Mouse (Mus musculus) cerebellum, postnatal 4 days (tissue): Measurements from ENCODE around the gene Vmn1r32.

Source experiments
- DNase-seq, 2 experiments: peaks; one replicate each; pipeline ENCODE4 v3.0.0; 2022; ENCODE audit warnings: low spot score in 2 of 2, mixed read lengths in 1 of 2

Vmn1r32 gene

GRCm38 (mm10) chr6:66559996-66560395, at the start of gene Vmn1r32:
Gene Vmn1r32 (minus strand): TSS chr6:66560096.
- DNase-seq: no peak

DNA sequence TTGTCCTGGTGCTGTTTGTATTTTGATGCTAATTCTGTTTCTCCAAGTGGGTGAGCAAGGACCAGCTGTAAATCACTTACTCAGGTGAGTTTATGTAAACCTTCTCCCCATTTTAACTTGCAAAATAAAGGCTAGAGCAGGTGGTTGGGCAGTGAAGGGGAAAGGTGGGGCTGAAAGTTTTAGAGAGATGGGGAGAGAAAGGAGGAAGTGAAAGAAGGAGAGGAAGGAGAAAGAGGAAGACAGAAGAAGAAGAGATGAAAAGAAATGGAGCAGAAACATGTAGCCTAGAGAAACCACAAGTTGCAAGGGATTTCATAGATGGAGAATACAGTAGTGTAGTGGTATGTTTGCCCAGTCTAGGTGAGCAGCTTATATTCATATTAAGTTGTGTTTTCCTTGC, 35.9 kb upstream of the Vmn1r32 start:
- DNase-seq: no peak

- DNase-seq: no peak
Measured at GRCm38 (mm10) chr6:66535966-66536365, 23.9 kb downstream of the Vmn1r32 start.

DNA sequence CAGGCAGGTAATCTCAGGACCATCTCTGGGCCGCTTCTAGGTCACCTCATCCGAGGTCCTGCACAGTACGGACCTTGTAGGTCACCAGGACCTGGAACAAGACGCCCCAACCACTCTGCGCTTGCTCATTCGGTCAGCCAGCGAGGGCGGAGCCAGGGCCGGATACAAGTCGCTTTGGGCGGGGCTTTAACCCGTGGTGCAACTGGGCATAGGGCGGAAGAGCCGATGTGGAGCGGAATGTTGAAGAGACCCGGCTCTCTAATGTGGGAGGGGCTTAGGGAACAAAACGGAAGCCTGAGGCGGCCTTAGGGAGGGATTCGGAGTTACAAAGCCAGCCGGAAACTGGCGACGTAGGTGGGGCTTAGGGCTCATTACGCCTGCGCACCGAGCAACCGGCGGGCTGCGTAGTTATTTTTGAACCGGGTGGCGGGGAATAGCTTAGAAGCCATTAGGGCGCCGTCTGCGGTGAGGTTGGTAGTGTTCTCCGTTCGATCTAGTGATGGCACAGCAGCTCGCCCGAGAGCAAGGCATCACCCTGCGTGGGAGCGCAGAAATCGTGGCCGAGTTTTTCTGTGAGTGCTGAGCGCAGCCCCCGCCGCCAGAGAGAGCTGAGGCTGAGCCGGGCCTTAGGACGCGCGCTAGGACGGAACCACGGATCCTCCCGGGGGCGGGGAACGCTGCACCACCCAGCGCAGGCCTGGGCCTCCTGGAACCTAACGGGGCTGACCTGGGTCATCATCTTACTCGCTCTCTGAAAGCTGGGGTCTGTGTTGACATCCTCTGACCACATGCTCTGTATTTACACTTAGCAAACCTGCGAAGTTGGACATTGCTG, 24.7 kb downstream of the Vmn1r32 start, which contains the start of gene Mad2l1:
Mad2l1 (plus strand) TSS at position 363 of the 835 bp plus-strand sequence.
- peak; percentile 90 to 95 for DNase-seq

- DNase-seq: no peak
Measured at GRCm38 (mm10) chr6:66534366-66534941, 25.4 kb downstream of the Vmn1r32 start.

DNA sequence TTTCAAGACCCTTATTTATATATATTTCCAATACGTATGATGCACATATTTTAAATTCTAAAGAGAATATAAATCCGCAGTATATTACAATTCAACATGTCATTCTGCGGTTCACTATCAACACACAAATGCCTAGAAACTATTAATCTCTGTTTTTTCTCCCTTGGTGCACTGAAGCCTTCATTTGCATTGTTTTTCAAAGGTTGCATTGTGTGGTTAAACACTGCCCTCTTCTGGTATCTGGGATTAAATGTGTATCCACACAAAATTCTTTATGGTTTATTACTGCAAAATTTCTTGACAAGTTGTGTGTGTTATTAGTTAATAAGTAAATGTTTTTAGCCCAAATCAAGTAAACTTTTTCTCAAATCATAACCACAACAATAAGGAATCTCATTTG, 26.7 kb downstream of the Vmn1r32 start:
- peak in 1 of 2 experiments; percentile 8 for DNase-seq

DNA sequence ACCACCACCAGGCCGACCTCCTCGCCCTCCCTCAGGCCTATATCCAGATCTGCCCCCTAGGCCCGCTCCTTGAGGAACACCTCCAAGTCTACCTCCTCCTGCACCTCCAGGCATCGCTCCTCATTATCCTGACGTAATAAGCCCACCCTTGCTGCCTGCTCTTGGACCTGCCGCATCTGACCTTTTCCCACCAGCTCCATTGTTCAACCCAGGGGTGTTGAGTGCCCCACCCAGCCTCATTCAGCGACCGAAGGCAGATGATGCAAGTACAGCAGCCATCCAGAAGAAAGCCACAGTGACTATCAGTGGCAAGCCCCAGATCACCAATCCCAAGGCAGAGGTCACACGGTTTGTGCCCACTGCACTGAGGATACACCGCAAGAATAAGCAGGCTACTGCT, 31.5 kb downstream of the Vmn1r32 start:
- DNase-seq: no peak

DNA sequence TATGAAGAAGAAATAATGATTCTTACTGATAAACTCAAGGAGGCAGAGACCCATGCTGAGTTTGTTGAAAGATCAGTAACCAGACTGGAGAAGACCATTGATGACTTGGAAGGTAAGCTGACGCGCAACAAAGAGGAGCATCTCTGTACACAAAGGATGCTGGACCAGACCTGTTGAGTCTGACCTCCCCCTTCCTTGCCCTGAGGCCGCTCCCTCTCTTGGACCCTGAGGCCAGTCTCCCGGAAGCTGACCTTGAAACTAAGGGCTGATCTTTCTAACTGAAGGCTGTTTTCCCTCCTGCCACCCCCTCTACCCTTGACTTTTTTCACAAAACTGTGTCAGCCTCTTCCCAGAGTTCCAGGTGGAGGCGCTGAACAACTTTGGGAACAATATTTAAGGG, 43.5 kb downstream of the Vmn1r32 start:
- DNase-seq: no peak
